Mouse (Mus musculus): ENCODE measurements around the gene Acly. TPM values are rescaled to one million over a fixed set of nuclear protein-coding genes. Genes with fewer than 3 reads are reported as not detected.

Acly gene
- polyA plus RNA-seq, 1 experiment from 2014 or later, result 54.0 TPM

- ATAC-seq (ENCODE audit: insufficient number of reproducible peaks, insufficient read depth, low FRiP score, low read depth), result no peak
- H3K4me2 ChIP-seq (ENCODE audit: low read length), result no peak overlapping the region
- H3K4me1 ChIP-seq (ENCODE audit: control insufficient read depth in 2 of 2, insufficient read depth in 2 of 2, low read length in 2 of 2), result no peaks in the 10 kb centered on the region
- no peak overlapping the region for H3K9ac ChIP-seq (ENCODE audit: low read length)
- no peak overlapping the region for H3K27ac ChIP-seq (replicated peaks in 1 of 2; ENCODE audit: control insufficient read depth in 1 of 2, insufficient read depth in 1 of 2, low read depth in 2 of 2, low read length in 2 of 2)
- H3K36me3 ChIP-seq (ENCODE audit: control insufficient read depth, insufficient read depth, low read length), result peaks cover 91% of the 10 kb centered on the region
- H3K4me3 ChIP-seq (ENCODE audit: control insufficient read depth in 1 of 2, insufficient read depth in 1 of 2, low read depth in 1 of 2, low read length in 2 of 2), result no peak overlapping the region
- H3K27me3 ChIP-seq (ENCODE audit: control insufficient read depth, insufficient read depth, low read length), result no peaks in the 10 kb centered on the region
- WGBS, result 85% methylated on average over 2 of the region's 2 CpGs
- H3K9me3 ChIP-seq (ENCODE audit: control insufficient read depth, low read length), result no peaks in the 10 kb centered on the region
These were observed 17.2 kb downstream of the Acly start for GRCm38 (mm10) chr11:100510556-100510955.

DNA sequence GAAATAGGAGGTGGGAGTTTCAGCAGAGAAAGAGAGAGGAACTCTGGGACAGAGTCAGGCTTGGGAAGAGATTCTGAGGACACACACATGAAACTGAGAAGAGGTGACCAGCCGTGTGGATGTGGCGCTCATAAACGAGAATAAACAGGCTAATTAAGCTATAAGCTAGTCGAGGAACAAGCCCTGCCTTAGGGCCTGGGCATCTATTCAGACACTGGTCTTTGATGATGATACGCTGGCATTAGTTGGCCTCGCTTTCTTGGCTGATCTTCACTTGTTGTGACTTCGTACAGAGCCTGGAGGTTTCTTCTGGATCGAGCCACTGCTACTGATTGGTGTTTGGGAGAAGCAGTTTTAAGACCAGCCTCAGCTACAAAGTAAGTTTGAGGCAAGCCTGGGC lies 21.8 kb downstream of the Acly start:
- H3K36me3 ChIP-seq (ENCODE audit: control insufficient read depth, insufficient read depth, low read length), result peaks cover 91% of the 10 kb centered on the region

DNA sequence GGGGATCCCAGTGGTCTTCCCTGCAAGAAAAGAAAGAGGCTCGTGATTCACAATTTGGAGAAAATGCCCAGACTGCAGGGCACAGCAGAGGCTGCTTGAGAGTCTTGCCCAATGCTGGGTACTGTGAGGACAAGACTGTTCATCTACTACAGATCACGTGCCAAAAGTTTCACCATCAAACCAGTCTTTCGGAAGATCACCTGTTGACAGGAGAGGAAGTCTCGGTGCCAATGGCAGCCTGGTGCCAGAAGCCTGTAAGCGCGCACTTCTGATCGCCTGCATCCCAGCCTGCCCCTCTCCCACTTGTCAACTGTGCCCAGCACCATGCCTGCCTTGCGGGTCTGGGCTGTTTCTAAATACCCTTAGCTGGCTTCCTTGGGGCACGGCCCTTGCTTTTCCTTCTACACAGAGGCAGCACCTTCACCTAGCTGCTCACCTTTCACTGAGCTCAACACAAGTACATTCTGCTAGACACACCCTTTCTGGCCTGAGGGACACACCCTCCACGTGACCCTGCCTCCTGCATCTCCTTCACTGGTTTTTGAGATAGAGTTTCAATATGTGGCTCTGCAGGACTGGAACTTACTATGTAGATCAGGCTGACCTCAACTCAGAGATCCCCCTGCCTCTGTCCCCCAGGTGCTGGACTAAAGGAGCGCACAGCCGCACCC lies 22.7 kb downstream of the Acly start:
- Histone ChIP-seq H3K9ac (ENCODE audit: low read length) (no peak overlapping the region), H3K9me3 (ENCODE audit: control insufficient read depth, low read length) (no peaks in the 10 kb centered on the region), H3K4me1 (ENCODE audit: control insufficient read depth in 2 of 2, insufficient read depth in 2 of 2, low read length in 2 of 2) (no peaks in the 10 kb centered on the region), H3K4me2 (ENCODE audit: low read length) (no peak overlapping the region), H3K4me3 (ENCODE audit: control insufficient read depth in 1 of 2, insufficient read depth in 1 of 2, low read depth in 1 of 2, low read length in 2 of 2) (no peak overlapping the region), H3K36me3 (ENCODE audit: control insufficient read depth, insufficient read depth, low read length) (peaks cover 93% of the 10 kb centered on the region), H3K27ac (replicated peaks in 1 of 2; ENCODE audit: control insufficient read depth in 1 of 2, insufficient read depth in 1 of 2, low read depth in 2 of 2, low read length in 2 of 2) (no peak overlapping the region), H3K27me3 (ENCODE audit: control insufficient read depth, insufficient read depth, low read length) (no peaks in the 10 kb centered on the region)
- 95% methylated on average over 12 of the region's 12 CpGs for WGBS
- no peak for ATAC-seq (ENCODE audit: insufficient number of reproducible peaks, insufficient read depth, low FRiP score, low read depth)

More for the DNA sequence above, 21.8 kb downstream of the Acly start:
- ATAC-seq (ENCODE audit: insufficient number of reproducible peaks, insufficient read depth, low FRiP score, low read depth), result no peak
- no peak overlapping the region for H3K4me3 ChIP-seq (ENCODE audit: control insufficient read depth in 1 of 2, insufficient read depth in 1 of 2, low read depth in 1 of 2, low read length in 2 of 2)
- WGBS, result 96% methylated on average over 8 of the region's 8 CpGs
- no peak overlapping the region for H3K9ac ChIP-seq (ENCODE audit: low read length)
- no peak overlapping the region for H3K4me2 ChIP-seq (ENCODE audit: low read length)
- H3K9me3 ChIP-seq (ENCODE audit: control insufficient read depth, low read length), result no peaks in the 10 kb centered on the region
- no peak overlapping the region for H3K27ac ChIP-seq (replicated peaks in 1 of 2; ENCODE audit: control insufficient read depth in 1 of 2, insufficient read depth in 1 of 2, low read depth in 2 of 2, low read length in 2 of 2)
- no peaks in the 10 kb centered on the region for H3K4me1 ChIP-seq (ENCODE audit: control insufficient read depth in 2 of 2, insufficient read depth in 2 of 2, low read length in 2 of 2)
- no peaks in the 10 kb centered on the region for H3K27me3 ChIP-seq (ENCODE audit: control insufficient read depth, insufficient read depth, low read length)

GRCm38 (mm10) chr11:100501321-100501720 lies 26.5 kb downstream of the Acly start:
- no peak for ATAC-seq (ENCODE audit: insufficient number of reproducible peaks, insufficient read depth, low FRiP score, low read depth)
- H3K27me3 ChIP-seq (ENCODE audit: control insufficient read depth, insufficient read depth, low read length), result no peaks in the 10 kb centered on the region
- H3K9ac ChIP-seq (ENCODE audit: low read length), result no peak overlapping the region
- H3K27ac ChIP-seq (replicated peaks in 1 of 2; ENCODE audit: control insufficient read depth in 1 of 2, insufficient read depth in 1 of 2, low read depth in 2 of 2, low read length in 2 of 2), result no peak overlapping the region
- H3K4me2 ChIP-seq (ENCODE audit: low read length), result no peak overlapping the region
- no peaks in the 10 kb centered on the region for H3K9me3 ChIP-seq (ENCODE audit: control insufficient read depth, low read length)
- WGBS, result 45% methylated on average over 6 of the region's 6 CpGs
- H3K36me3 ChIP-seq (ENCODE audit: control insufficient read depth, insufficient read depth, low read length), result peaks cover 98% of the 10 kb centered on the region
- no peak overlapping the region for H3K4me3 ChIP-seq (ENCODE audit: control insufficient read depth in 1 of 2, insufficient read depth in 1 of 2, low read depth in 1 of 2, low read length in 2 of 2)
- no peaks in the 10 kb centered on the region for H3K4me1 ChIP-seq (ENCODE audit: control insufficient read depth in 2 of 2, insufficient read depth in 2 of 2, low read length in 2 of 2)

DNA sequence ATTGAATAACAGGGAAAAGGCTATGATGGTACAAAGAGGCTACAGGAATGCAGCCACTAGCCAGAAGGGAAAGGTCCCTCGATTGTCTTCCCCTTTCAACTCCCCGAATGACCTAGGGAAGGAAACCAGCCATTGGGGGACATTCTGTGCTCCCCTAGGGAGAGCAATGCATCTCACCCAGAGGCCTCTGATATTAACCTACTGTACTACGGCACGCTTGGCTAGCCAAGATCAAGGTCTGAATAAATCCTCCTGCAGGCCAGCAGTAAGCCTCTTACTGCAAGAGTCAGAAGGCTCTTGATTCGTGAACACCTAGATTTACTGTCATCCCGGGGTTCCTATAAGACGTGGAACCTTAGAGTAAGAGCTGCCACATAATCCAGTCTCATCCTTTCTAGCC lies 27.1 kb downstream of the Acly start:
- H3K4me3 ChIP-seq (ENCODE audit: control insufficient read depth in 1 of 2, insufficient read depth in 1 of 2, low read depth in 1 of 2, low read length in 2 of 2), result no peak overlapping the region
- no peak overlapping the region for H3K4me2 ChIP-seq (ENCODE audit: low read length)
- peaks cover 99% of the 10 kb centered on the region for H3K36me3 ChIP-seq (ENCODE audit: control insufficient read depth, insufficient read depth, low read length)
- no peaks in the 10 kb centered on the region for H3K9me3 ChIP-seq (ENCODE audit: control insufficient read depth, low read length)
- 89% methylated on average over 7 of the region's 7 CpGs for WGBS
- H3K27me3 ChIP-seq (ENCODE audit: control insufficient read depth, insufficient read depth, low read length), result no peaks in the 10 kb centered on the region
- no peak overlapping the region for H3K9ac ChIP-seq (ENCODE audit: low read length)
- no peak for ATAC-seq (ENCODE audit: insufficient number of reproducible peaks, insufficient read depth, low FRiP score, low read depth)
- no peak overlapping the region for H3K27ac ChIP-seq (replicated peaks in 1 of 2; ENCODE audit: control insufficient read depth in 1 of 2, insufficient read depth in 1 of 2, low read depth in 2 of 2, low read length in 2 of 2)
- H3K4me1 ChIP-seq (ENCODE audit: control insufficient read depth in 2 of 2, insufficient read depth in 2 of 2, low read length in 2 of 2), result no peaks in the 10 kb centered on the region

GRCm38 (mm10) chr11:100500241-100500640 lies 27.6 kb downstream of the Acly start:
- WGBS, result 75% methylated on average over 3 of the region's 3 CpGs
- H3K27me3 ChIP-seq (ENCODE audit: control insufficient read depth, insufficient read depth, low read length), result no peaks in the 10 kb centered on the region
- ATAC-seq (ENCODE audit: insufficient number of reproducible peaks, insufficient read depth, low FRiP score, low read depth), result no peak
- H3K36me3 ChIP-seq (ENCODE audit: control insufficient read depth, insufficient read depth, low read length), result peaks cover 99% of the 10 kb centered on the region
- H3K9me3 ChIP-seq (ENCODE audit: control insufficient read depth, low read length), result no peaks in the 10 kb centered on the region
- no peak overlapping the region for H3K9ac ChIP-seq (ENCODE audit: low read length)
- no peak overlapping the region for H3K4me2 ChIP-seq (ENCODE audit: low read length)
- H3K4me1 ChIP-seq (ENCODE audit: control insufficient read depth in 2 of 2, insufficient read depth in 2 of 2, low read length in 2 of 2), result no peaks in the 10 kb centered on the region
- H3K27ac ChIP-seq (replicated peaks in 1 of 2; ENCODE audit: control insufficient read depth in 1 of 2, insufficient read depth in 1 of 2, low read depth in 2 of 2, low read length in 2 of 2), result no peak overlapping the region
- H3K4me3 ChIP-seq (ENCODE audit: control insufficient read depth in 1 of 2, insufficient read depth in 1 of 2, low read depth in 1 of 2, low read length in 2 of 2), result no peak overlapping the region

DNA sequence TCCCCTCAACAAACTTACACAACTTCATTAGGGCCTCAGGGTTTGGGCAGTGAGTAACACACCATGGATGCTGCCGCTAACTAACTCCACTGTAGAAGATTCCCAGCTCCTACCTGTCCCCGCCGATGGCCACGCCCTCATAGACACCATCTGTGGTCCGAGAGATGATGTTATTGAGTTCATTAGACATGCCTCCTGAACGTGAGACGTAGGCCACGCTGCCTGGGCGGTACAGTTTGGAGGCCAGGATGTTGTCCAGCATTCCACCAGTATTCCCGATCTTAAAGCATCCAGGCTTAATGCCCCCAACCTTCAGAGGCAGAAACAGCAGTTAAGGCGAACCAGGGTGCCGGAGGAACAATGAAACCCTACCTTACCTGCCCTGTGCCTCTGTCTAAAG lies 34.0 kb downstream of the Acly start:
- no peak for ATAC-seq (ENCODE audit: insufficient number of reproducible peaks, insufficient read depth, low FRiP score, low read depth)
- H3K4me1 ChIP-seq (ENCODE audit: control insufficient read depth in 2 of 2, insufficient read depth in 2 of 2, low read length in 2 of 2), result no peaks in the 10 kb centered on the region
- no peaks in the 10 kb centered on the region for H3K9me3 ChIP-seq (ENCODE audit: control insufficient read depth, low read length)
- no peak overlapping the region for H3K27ac ChIP-seq (replicated peaks in 1 of 2; ENCODE audit: control insufficient read depth in 1 of 2, insufficient read depth in 1 of 2, low read depth in 2 of 2, low read length in 2 of 2)
- H3K36me3 ChIP-seq (ENCODE audit: control insufficient read depth, insufficient read depth, low read length), result peaks cover 96% of the 10 kb centered on the region
- 94% methylated on average over 12 of the region's 12 CpGs for WGBS
- H3K4me3 ChIP-seq (ENCODE audit: control insufficient read depth in 1 of 2, insufficient read depth in 1 of 2, low read depth in 1 of 2, low read length in 2 of 2), result no peak overlapping the region
- H3K27me3 ChIP-seq (ENCODE audit: control insufficient read depth, insufficient read depth, low read length), result no peaks in the 10 kb centered on the region
- H3K9ac ChIP-seq (ENCODE audit: low read length), result no peak overlapping the region
- H3K4me2 ChIP-seq (ENCODE audit: low read length), result no peak overlapping the region

GRCm38 (mm10) chr11:100490951-100491350 lies 36.8 kb downstream of the Acly start:
- Histone ChIP-seq H3K4me1 (ENCODE audit: control insufficient read depth in 2 of 2, insufficient read depth in 2 of 2, low read length in 2 of 2) (no peaks in the 10 kb centered on the region), H3K27me3 (ENCODE audit: control insufficient read depth, insufficient read depth, low read length) (no peaks in the 10 kb centered on the region), H3K4me3 (ENCODE audit: control insufficient read depth in 1 of 2, insufficient read depth in 1 of 2, low read depth in 1 of 2, low read length in 2 of 2) (no peak overlapping the region), H3K9ac (ENCODE audit: low read length) (no peak overlapping the region), H3K4me2 (ENCODE audit: low read length) (no peak overlapping the region), H3K36me3 (ENCODE audit: control insufficient read depth, insufficient read depth, low read length) (peaks cover 87% of the 10 kb centered on the region), H3K27ac (replicated peaks in 1 of 2; ENCODE audit: control insufficient read depth in 1 of 2, insufficient read depth in 1 of 2, low read depth in 2 of 2, low read length in 2 of 2) (no peak overlapping the region), H3K9me3 (ENCODE audit: control insufficient read depth, low read length) (no peaks in the 10 kb centered on the region)
- ATAC-seq (ENCODE audit: insufficient number of reproducible peaks, insufficient read depth, low FRiP score, low read depth), result no peak
- 88% methylated on average over 6 of the region's 6 CpGs for WGBS
